Mouse (Mus musculus): ENCODE results near the gene Gm17087. TPM values are rescaled to one million over a fixed set of nuclear protein-coding genes. Genes with fewer than 3 reads are reported as not detected.

Gm17087 gene
- polyA plus RNA-seq, 2 experiments: not detected

DNA sequence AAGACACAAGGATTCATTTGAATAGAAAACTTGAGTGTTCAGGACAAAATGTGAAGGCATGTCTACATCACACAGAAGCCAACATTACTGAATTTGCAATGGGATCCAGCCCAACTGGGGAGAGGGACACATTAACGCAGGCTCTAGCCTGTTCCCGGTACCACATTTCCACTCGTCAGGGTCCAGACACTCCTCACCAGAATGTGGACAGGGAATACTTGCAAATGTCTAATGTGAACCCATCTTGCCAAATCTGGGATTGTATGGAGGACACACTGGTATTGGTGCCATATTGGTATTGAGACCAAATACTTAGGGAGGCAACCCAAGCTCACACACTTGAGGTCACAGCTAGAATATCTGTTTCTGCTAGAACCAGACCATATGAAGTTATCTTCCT, 36.2 kb upstream of the Gm17087 start:
- ATAC-seq (ENCODE audit: insufficient read depth) (no peak), DNase-seq (ENCODE audit: low read depth in 3 of 3, low spot score in 3 of 3) (no peak)
- WGBS (ENCODE audit: insufficient replicate concordance): 73% methylated on average over 3 of the region's 3 CpGs

DNA sequence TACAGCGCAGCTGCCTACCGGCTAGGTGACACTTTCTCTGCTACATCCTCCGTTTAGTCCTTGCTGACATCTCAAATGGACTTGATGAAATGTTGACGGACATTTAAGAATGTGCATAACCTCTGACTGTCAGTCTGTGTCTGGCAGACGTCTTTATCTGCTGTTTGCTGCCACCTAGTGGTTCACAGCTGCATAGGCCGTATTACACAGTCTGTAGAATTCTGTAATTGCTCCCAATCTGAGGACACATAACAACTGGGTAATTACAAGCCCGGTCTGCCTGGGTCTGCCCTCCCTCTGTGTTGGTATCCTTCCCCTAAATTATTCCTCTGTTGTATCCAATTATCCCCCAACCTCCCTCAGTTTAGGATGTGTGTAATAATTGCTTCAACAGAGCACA, 31.0 kb upstream of the Gm17087 start:
- Histone ChIP-seq H3K4me1 (replicated peaks; ENCODE audit: control insufficient read depth in 2 of 2, insufficient read depth in 2 of 2, low read length in 1 of 2) (no peaks in the 10 kb centered on the region), H3K36me3 (replicated peaks; ENCODE audit: control insufficient read depth, insufficient read depth, low read depth) (no peaks in the 10 kb centered on the region), H3K4me2 (ENCODE audit: low read depth) (no peak overlapping the region), H3K9me3 (ENCODE audit: control insufficient read depth, low read length) (no peaks in the 10 kb centered on the region), H3K27me3 (ENCODE audit: control insufficient read depth, insufficient read depth, low read length) (no peaks in the 10 kb centered on the region; the same call in 1 of the 2 replicates), H3K9ac (replicated peaks) (no peak overlapping the region), H3K4me3 (ENCODE audit: insufficient read depth in 1 of 2, low read depth in 2 of 2, low read length in 2 of 2) (no peak overlapping the region), H3K27ac (no peak overlapping the region)
- WGBS (ENCODE audit: insufficient replicate concordance): 7% methylated on average over 7 of the region's 7 CpGs
- peak in 1 of 3 experiments; percentile 19 for DNase-seq (ENCODE audit: low read depth in 3 of 3, low spot score in 3 of 3)
- no peak for ATAC-seq (ENCODE audit: insufficient read depth)
- peak; percentile 83 for TF ChIP-seq CTCF (IDR thresholded peaks at IDR 0.05; ENCODE audit: low read depth)
- no peak for TF ChIP-seq EP300 (IDR thresholded peaks at IDR 0.05; ENCODE audit: low read depth)

More for the DNA sequence above, 36.2 kb upstream of the Gm17087 start:
- H3K4me2 ChIP-seq (ENCODE audit: low read depth): no peak overlapping the region
- no peak overlapping the region for H3K27ac ChIP-seq
- TF ChIP-seq EP300 (IDR thresholded peaks at IDR 0.05; ENCODE audit: low read depth) (no peak), CTCF (IDR thresholded peaks at IDR 0.05; ENCODE audit: low read depth) (no peak)
- no peaks in the 10 kb centered on the region for H3K36me3 ChIP-seq (replicated peaks; ENCODE audit: control insufficient read depth, insufficient read depth, low read depth)
- H3K9ac ChIP-seq (replicated peaks): no peak overlapping the region
- no peak overlapping the region for H3K4me3 ChIP-seq (ENCODE audit: insufficient read depth in 1 of 2, low read depth in 2 of 2, low read length in 2 of 2)
- H3K27me3 ChIP-seq (ENCODE audit: control insufficient read depth, insufficient read depth, low read length): no peaks in the 10 kb centered on the region; the same call in 1 of the 2 replicates
- H3K4me1 ChIP-seq (replicated peaks; ENCODE audit: control insufficient read depth in 2 of 2, insufficient read depth in 2 of 2, low read length in 1 of 2): no peaks in the 10 kb centered on the region
- no peaks in the 10 kb centered on the region for H3K9me3 ChIP-seq (ENCODE audit: control insufficient read depth, low read length)

DNA sequence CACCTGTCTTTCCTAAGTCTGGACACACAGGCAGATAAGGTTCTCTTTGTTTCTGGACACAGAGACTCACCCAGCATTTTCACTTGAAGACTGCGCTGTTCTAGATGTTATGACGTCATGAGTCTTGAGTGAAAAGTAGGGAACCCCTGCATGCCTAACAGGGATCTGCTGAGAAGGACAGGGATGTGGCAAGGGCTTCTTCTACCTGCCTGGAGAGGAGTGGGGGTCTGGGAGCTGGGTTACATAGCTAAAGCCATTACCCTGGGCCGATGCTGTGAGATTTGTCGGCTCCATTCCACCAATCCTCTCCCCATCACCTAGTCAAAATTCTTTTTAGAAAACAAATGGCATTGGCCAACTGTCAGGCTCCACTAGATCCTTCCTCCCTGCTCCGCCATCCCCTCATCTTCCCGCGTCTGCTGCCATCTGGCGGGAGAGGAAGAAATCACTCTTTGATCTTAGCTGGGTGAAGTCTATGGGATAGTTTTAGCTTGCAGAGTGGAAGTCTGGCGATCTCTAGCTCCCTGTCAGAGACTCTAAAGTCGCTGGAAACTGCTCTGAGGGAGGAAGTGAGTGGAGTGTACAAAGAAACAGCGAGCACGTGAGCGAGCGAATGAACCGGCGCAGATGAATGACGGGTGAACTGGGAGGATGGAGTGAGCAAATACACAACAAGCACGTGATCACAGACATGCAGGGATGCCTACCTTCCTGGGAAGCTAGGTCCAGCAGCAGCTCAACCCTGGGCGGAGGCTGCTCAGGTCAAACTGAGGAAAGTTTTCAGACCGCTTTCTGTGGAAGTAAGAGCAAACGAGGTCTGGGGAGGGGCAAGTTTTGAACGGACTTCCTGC, 25.9 kb upstream of the Gm17087 start:
- Histone ChIP-seq H3K9ac (replicated peaks) (no peak overlapping the region), H3K4me2 (ENCODE audit: low read depth) (no peak overlapping the region), H3K36me3 (replicated peaks; ENCODE audit: control insufficient read depth, insufficient read depth, low read depth) (no peaks in the 10 kb centered on the region), H3K27me3 (ENCODE audit: control insufficient read depth, insufficient read depth, low read length) (no peaks in the 10 kb centered on the region), H3K4me3 (ENCODE audit: insufficient read depth in 1 of 2, low read depth in 2 of 2, low read length in 2 of 2) (no peak overlapping the region), H3K27ac (no peak overlapping the region), H3K4me1 (replicated peaks; ENCODE audit: control insufficient read depth in 2 of 2, insufficient read depth in 2 of 2, low read length in 1 of 2) (no peaks in the 10 kb centered on the region), H3K9me3 (ENCODE audit: control insufficient read depth, low read length) (no peaks in the 10 kb centered on the region)
- TF ChIP-seq EP300 (IDR thresholded peaks at IDR 0.05; ENCODE audit: low read depth) (no peak), CTCF (IDR thresholded peaks at IDR 0.05; ENCODE audit: low read depth) (peak; percentile 74)
- DNase-seq (ENCODE audit: low read depth in 3 of 3, low spot score in 3 of 3): no peak
- 10% methylated on average over 22 of the region's 22 CpGs for WGBS (ENCODE audit: insufficient replicate concordance)
- no peak for ATAC-seq (ENCODE audit: insufficient read depth)

DNA sequence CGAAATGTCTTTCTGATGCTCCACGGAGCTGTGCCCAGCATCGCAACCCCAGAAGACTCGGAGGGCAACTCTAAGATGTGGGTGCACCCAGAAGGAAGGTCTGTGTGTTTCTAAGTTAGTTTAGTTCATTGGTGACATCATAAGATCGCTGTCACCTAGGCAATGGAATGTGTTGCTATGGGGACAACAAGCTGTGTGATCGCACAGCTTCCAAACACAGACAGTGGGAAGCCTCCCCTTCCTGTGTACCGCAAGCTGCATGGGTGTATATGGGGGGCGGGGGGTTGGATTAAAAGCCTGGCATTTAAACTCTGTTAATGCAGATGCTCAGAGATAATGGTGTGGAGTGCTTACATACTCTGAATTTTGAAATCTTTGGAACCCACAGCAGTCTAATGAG, 14.8 kb upstream of the Gm17087 start:
- DNase-seq (ENCODE audit: low read depth in 3 of 3, low spot score in 3 of 3) (no peak), ATAC-seq (ENCODE audit: insufficient read depth) (no peak)
- Histone ChIP-seq H3K4me1 (replicated peaks; ENCODE audit: control insufficient read depth in 2 of 2, insufficient read depth in 2 of 2, low read length in 1 of 2) (no peaks in the 10 kb centered on the region), H3K9me3 (ENCODE audit: control insufficient read depth, low read length) (no peaks in the 10 kb centered on the region), H3K4me2 (ENCODE audit: low read depth) (no peak overlapping the region), H3K4me3 (ENCODE audit: insufficient read depth in 1 of 2, low read depth in 2 of 2, low read length in 2 of 2) (no peak overlapping the region), H3K27me3 (ENCODE audit: control insufficient read depth, insufficient read depth, low read length) (no peaks in the 10 kb centered on the region), H3K27ac (no peak overlapping the region), H3K9ac (replicated peaks) (no peak overlapping the region), H3K36me3 (replicated peaks; ENCODE audit: control insufficient read depth, insufficient read depth, low read depth) (no peaks in the 10 kb centered on the region)
- WGBS (ENCODE audit: insufficient replicate concordance): 69% methylated on average over 8 of the region's 8 CpGs
- TF ChIP-seq CTCF (IDR thresholded peaks at IDR 0.05; ENCODE audit: low read depth) (no peak), EP300 (IDR thresholded peaks at IDR 0.05; ENCODE audit: low read depth) (no peak)

DNA sequence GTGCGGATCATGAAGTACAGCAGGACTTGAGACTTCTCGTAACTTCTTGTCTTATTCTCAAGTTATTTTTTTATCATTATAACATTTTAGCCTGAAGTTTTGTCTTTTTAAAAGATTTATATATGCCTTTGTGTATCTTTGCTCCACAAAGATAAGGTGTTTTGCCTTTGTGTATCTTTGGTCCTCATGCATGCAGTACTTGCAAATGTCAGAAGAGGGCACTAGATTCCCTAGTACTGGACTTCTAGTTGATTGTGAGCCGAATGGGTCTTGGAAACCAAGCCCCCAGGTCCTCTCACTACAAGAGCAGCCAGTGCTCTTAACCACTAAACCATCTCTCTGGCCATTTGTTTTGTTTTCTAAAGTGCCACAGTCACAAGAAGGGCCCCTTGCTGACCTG, 13.6 kb upstream of the Gm17087 start:
- H3K27ac ChIP-seq: no peak overlapping the region
- DNase-seq (ENCODE audit: low read depth in 3 of 3, low spot score in 3 of 3): no peak
- WGBS (ENCODE audit: insufficient replicate concordance): 53% methylated on average over 3 of the region's 3 CpGs
- no peak overlapping the region for H3K9ac ChIP-seq (replicated peaks)
- H3K9me3 ChIP-seq (ENCODE audit: control insufficient read depth, low read length): no peaks in the 10 kb centered on the region
- H3K4me2 ChIP-seq (ENCODE audit: low read depth): no peak overlapping the region
- no peaks in the 10 kb centered on the region for H3K36me3 ChIP-seq (replicated peaks; ENCODE audit: control insufficient read depth, insufficient read depth, low read depth)
- peak; percentile 35; the same call in 1 of the 2 replicates for TF ChIP-seq CTCF (IDR thresholded peaks at IDR 0.05; ENCODE audit: low read depth)
- TF ChIP-seq EP300 (IDR thresholded peaks at IDR 0.05; ENCODE audit: low read depth): no peak
- H3K27me3 ChIP-seq (ENCODE audit: control insufficient read depth, insufficient read depth, low read length): no peaks in the 10 kb centered on the region
- ATAC-seq (ENCODE audit: insufficient read depth): no peak
- H3K4me3 ChIP-seq (ENCODE audit: insufficient read depth in 1 of 2, low read depth in 2 of 2, low read length in 2 of 2): no peak overlapping the region
- no peaks in the 10 kb centered on the region for H3K4me1 ChIP-seq (replicated peaks; ENCODE audit: control insufficient read depth in 2 of 2, insufficient read depth in 2 of 2, low read length in 1 of 2)

All from liver, embryonic 14.5 days (tissue).